Mouse (Mus musculus) cerebellum, adult 2 months (tissue): ENCODE results near the gene Zeb2.

Experiments used
- CTCF ChIP-seq: fragments of 200-500 bp; IDR thresholded peaks from 2 replicates; pipeline ENCODE4 v1.5.1; 2011; ENCODE audit warnings: low read depth, mild to moderate bottlenecking, control low read depth, low read length, moderate library complexity, borderline replicate concordance; ENCODE audit not compliant: insufficient read depth
- POLR2A ChIP-seq: fragments of 200-500 bp; IDR thresholded peaks from 2 replicates; pipeline ENCODE4 v1.6.1; 2011; ENCODE audit warnings: low read length, control low read depth, borderline replicate concordance; ENCODE audit not compliant: insufficient read depth

GRCm38 (mm10) chr2:45083042-45083441 is 34.2 kb downstream of the Zeb2 start:
- TF ChIP-seq CTCF = no peak
- TF ChIP-seq POLR2A = no peak
